Mouse (Mus musculus) ES-Bruce4 (cell line): ENCODE measurements around the gene Ampd3. TPM values are rescaled to one million over a fixed set of nuclear protein-coding genes. Genes with fewer than 3 reads are reported as not detected.

Experiments
- H3K27ac ChIP-seq: 2 replicates; pipeline ENCODE4 v1.5.1; 2012; ENCODE audit warnings: low read length, inconsistent platforms; ENCODE audit not compliant: insufficient read depth
- H3K27me3 ChIP-seq: 2 replicates; pipeline ENCODE4 v1.6.1; 2012; ENCODE audit warnings: mild to moderate bottlenecking, low read length, inconsistent platforms; ENCODE audit not compliant: control insufficient read depth, poor library complexity, insufficient read depth, severe bottlenecking
- H3K36me3 ChIP-seq: 2 replicates; pipeline ENCODE4 v1.6.1; 2012; ENCODE audit warnings: inconsistent platforms, mild to moderate bottlenecking, low read length, moderate library complexity; ENCODE audit not compliant: control insufficient read depth, poor library complexity, insufficient read depth, severe bottlenecking
- H3K4me1 ChIP-seq: one replicate; pipeline ENCODE4 v1.8.1; 2011; ENCODE audit warnings: low read length; ENCODE audit not compliant: control insufficient read depth, insufficient read depth
- H3K4me3 ChIP-seq: 2 replicates; pipeline ENCODE4 v1.5.1; 2011; ENCODE audit warnings: low read depth, mild to moderate bottlenecking, low read length
- H3K9ac ChIP-seq: 2 replicates; pipeline ENCODE4 v1.6.1; 2012; ENCODE audit warnings: low read depth, mild to moderate bottlenecking, inconsistent platforms; ENCODE audit not compliant: poor library complexity, severe bottlenecking
- H3K9me3 ChIP-seq: replicated peaks from 2 replicates; pipeline ENCODE4 v1.6.1; 2012; ENCODE audit warnings: mild to moderate bottlenecking, low read length, inconsistent platforms; ENCODE audit not compliant: control insufficient read depth, poor library complexity, insufficient read depth, severe bottlenecking
- CTCF ChIP-seq: IDR thresholded peaks from one replicate; pipeline ENCODE4 v1.8.1; 2011; ENCODE audit warnings: low read depth, low read length
- EP300 ChIP-seq: IDR thresholded peaks from 2 replicates; pipeline ENCODE4 v1.6.1; 2011; ENCODE audit warnings: low read depth, low read length; ENCODE audit not compliant: insufficient read depth
- POLR2A ChIP-seq: IDR thresholded peaks from one replicate; pipeline ENCODE4 v1.8.1; 2011; ENCODE audit warnings: low read length; ENCODE audit not compliant: insufficient read depth
- polyA plus RNA-seq: library from polyadenylated mRNA; stranded (reverse); fragments of >200 nt; gene quantifications from 2 replicates; pipeline ENCODE4 v1.2.4, GENCODE M21; 2011; ENCODE audit warnings: low read depth; ENCODE audit not compliant: missing spikeins, insufficient read depth, insufficient read length

Gene Ampd3
- polyA plus RNA-seq, 1 experiment: 2.4 TPM

- Histone ChIP-seq H3K27ac (no peak overlapping the region), H3K4me1 (no peaks in the 10 kb centered on the region), H3K9me3 (no peaks in the 10 kb centered on the region), H3K36me3 (0 out of 2 replicates have a peak, but pooled peaks cover 2% of the 10 kb centered on the region), H3K4me3 (no peak overlapping the region), H3K9ac (no peak overlapping the region), H3K27me3 (no peaks in the 10 kb centered on the region)
- TF ChIP-seq EP300 (no peak), CTCF (no peak), POLR2A (no peak)
These were observed 55.1 kb downstream of the Ampd3 start for GRCm38 (mm10) chr7:110823076-110823475.

GRCm38 (mm10) chr7:110823593-110823992, 55.6 kb downstream of the Ampd3 start:
- no peak overlapping the region for H3K27ac ChIP-seq
- H3K36me3 ChIP-seq: 0 out of 2 replicates have a peak, but pooled peaks cover 2% of the 10 kb centered on the region
- H3K4me1 ChIP-seq: no peaks in the 10 kb centered on the region
- no peak overlapping the region for H3K4me3 ChIP-seq
- no peaks in the 10 kb centered on the region for H3K27me3 ChIP-seq
- no peak overlapping the region for H3K9ac ChIP-seq
- TF ChIP-seq POLR2A (no peak), EP300 (no peak), CTCF (no peak)
- H3K9me3 ChIP-seq: no peaks in the 10 kb centered on the region

- no peak overlapping the region for H3K27ac ChIP-seq
- TF ChIP-seq POLR2A (no peak), EP300 (no peak), CTCF (no peak)
- no peaks in the 10 kb centered on the region for H3K4me1 ChIP-seq
- no peaks in the 10 kb centered on the region for H3K27me3 ChIP-seq
- no peak overlapping the region for H3K9ac ChIP-seq
- no peak overlapping the region for H3K4me3 ChIP-seq
- no peaks in the 10 kb centered on the region for H3K9me3 ChIP-seq
- H3K36me3 ChIP-seq: 0 out of 2 replicates have a peak, but pooled peaks cover 2% of the 10 kb centered on the region
These were observed 56.3 kb downstream of the Ampd3 start for GRCm38 (mm10) chr7:110823995-110824953.

- H3K9ac ChIP-seq: no peak overlapping the region
- H3K27ac ChIP-seq: no peak overlapping the region
- H3K36me3 ChIP-seq: no peaks in the 10 kb centered on the region; the same call in none of the 2 replicates
- H3K4me1 ChIP-seq: no peaks in the 10 kb centered on the region
- no peaks in the 10 kb centered on the region for H3K27me3 ChIP-seq
- no peaks in the 10 kb centered on the region for H3K9me3 ChIP-seq
- H3K4me3 ChIP-seq: no peak overlapping the region
- TF ChIP-seq EP300: no peak
- TF ChIP-seq POLR2A: no peak
- TF ChIP-seq CTCF: no peak
These were observed 65.0 kb downstream of the Ampd3 start for GRCm38 (mm10) chr7:110833024-110833423.

GRCm38 (mm10) chr7:110834018-110834417, 66.0 kb downstream of the Ampd3 start:
- H3K4me1 ChIP-seq: no peaks in the 10 kb centered on the region
- TF ChIP-seq POLR2A: no peak
- TF ChIP-seq CTCF: no peak
- no peak for TF ChIP-seq EP300
- H3K4me3 ChIP-seq: no peak overlapping the region
- no peaks in the 10 kb centered on the region; the same call in none of the 2 replicates for H3K36me3 ChIP-seq
- H3K9ac ChIP-seq: no peak overlapping the region
- H3K27ac ChIP-seq: no peak overlapping the region
- no peaks in the 10 kb centered on the region for H3K9me3 ChIP-seq
- H3K27me3 ChIP-seq: no peaks in the 10 kb centered on the region

- H3K9ac ChIP-seq: no peak overlapping the region
- TF ChIP-seq CTCF (no peak), POLR2A (no peak), EP300 (no peak)
- no peak overlapping the region for H3K27ac ChIP-seq
- H3K27me3 ChIP-seq: no peaks in the 10 kb centered on the region
- no peak overlapping the region for H3K4me3 ChIP-seq
- no peaks in the 10 kb centered on the region for H3K4me1 ChIP-seq
- no peaks in the 10 kb centered on the region; the same call in none of the 2 replicates for H3K36me3 ChIP-seq
- H3K9me3 ChIP-seq: no peaks in the 10 kb centered on the region
These were observed 66.5 kb downstream of the Ampd3 start for GRCm38 (mm10) chr7:110834522-110834921.
